Mouse (Mus musculus) liver, embryonic 14.5 days (tissue): ENCODE data around the gene Olfr1131. TPM values are rescaled to one million over a fixed set of nuclear protein-coding genes. Genes with fewer than 3 reads are reported as not detected.

Source experiments
- ATAC-seq: fragments of 200-750 bp; cut with Nextera tagmentation; 2 replicates; pipeline ENCODE4 v1.8.0; 2017; ENCODE audit warnings: moderate number of reproducible peaks, mild to moderate bottlenecking, moderate library complexity; ENCODE audit not compliant: insufficient read depth
- DNase-seq, 3 experiments: peaks; one replicate each; pipeline ENCODE4 v3.0.0-alpha.2; 2012 to 2013; ENCODE audit warnings: low read depth in 3 of 3, low spot score in 3 of 3
- H3K27ac ChIP-seq: fragments of 300-500 bp; sonication (generic); 2 replicates; pipeline ENCODE4 v1.5.1; 2014; ENCODE audit warnings: moderate library complexity, mild to moderate bottlenecking, control low read depth, inconsistent platforms
- H3K27me3 ChIP-seq: fragments of 300-500 bp; sonication (generic); 2 replicates; pipeline ENCODE4 v1.6.1; 2014; ENCODE audit warnings: mild to moderate bottlenecking, low read length, moderate library complexity; ENCODE audit not compliant: control insufficient read depth, insufficient read depth
- H3K36me3 ChIP-seq: fragments of 300-500 bp; sonication (generic); replicated peaks from 2 replicates; pipeline ENCODE4 v1.6.1; 2014; ENCODE audit warnings: low read depth; ENCODE audit not compliant: control insufficient read depth, insufficient read depth
- H3K4me1 ChIP-seq, 2 experiments: fragments of 200-500 bp in 1 of 2; fragments of 300-500 bp in 1 of 2; sonication (generic) in 1 of 2; replicated peaks; 2 replicates each; pipeline ENCODE4 v1.6.1; 2012 to 2014; ENCODE audit warnings: antibody characterized with exemption in 1 of 2, inconsistent platforms in 1 of 2, low read length in 1 of 2; ENCODE audit not compliant: control insufficient read depth in 2 of 2, insufficient read depth in 2 of 2
- H3K4me2 ChIP-seq: fragments of 300-500 bp; sonication (generic); 2 replicates; pipeline ENCODE4 v1.6.1; 2014; ENCODE audit warnings: low read depth, mild to moderate bottlenecking, control low read depth, moderate library complexity
- H3K4me3 ChIP-seq, 2 experiments: fragments of 200-500 bp in 1 of 2; fragments of 300-500 bp in 1 of 2; sonication (generic) in 1 of 2; 2 replicates each; pipeline ENCODE4 v1.5.1; 2012 to 2014; ENCODE audit warnings: low read depth in 2 of 2, low read length in 2 of 2, mild to moderate bottlenecking in 2 of 2, control low read depth in 1 of 2, inconsistent platforms in 1 of 2, moderate library complexity in 1 of 2; ENCODE audit not compliant: insufficient read depth in 1 of 2
- H3K9ac ChIP-seq: fragments of 300-500 bp; sonication (generic); replicated peaks from 2 replicates; pipeline ENCODE4 v1.6.1; 2014; ENCODE audit warnings: mild to moderate bottlenecking, control low read depth, moderate library complexity
- H3K9me3 ChIP-seq: fragments of 300-500 bp; sonication (generic); 2 replicates; pipeline ENCODE4 v1.6.1; 2016; ENCODE audit warnings: low read length, mixed read lengths; ENCODE audit not compliant: control insufficient read depth
- CTCF ChIP-seq: IDR thresholded peaks from 2 replicates; pipeline ENCODE4 v1.5.1; 2016; ENCODE audit warnings: antibody characterized with exemption, low read depth, control low read depth
- EP300 ChIP-seq: IDR thresholded peaks from 2 replicates; pipeline ENCODE4 v1.6.1; 2016; ENCODE audit warnings: antibody characterized with exemption, low read depth
- WGBS: fragments of 180-500 bp; shearing (Covaris S2); extraction: QIAGEN DNeasy Blood & Tissue Kit; methylation state at CpG from one replicate; pipeline ENCODE4 v1.1.7; 2014; ENCODE audit not compliant: insufficient replicate concordance; 5-methylcytosine and 5-hydroxymethylcytosine counted together
- polyA plus RNA-seq, 2 experiments: library from polyadenylated mRNA; depleted of rRNA in 1 of 2; stranded (reverse) in 1 of 2; unstranded in 1 of 2; fragments of >200 nt; fragmentation: Nextera tagmentation in 1 of 2; extraction: Ambion mirVana in 1 of 2; gene quantifications; 2 replicates each; pipeline versions ENCODE4 v1.2.1 to v1.2.3; 2012 to 2014

Gene Olfr1131
- polyA plus RNA-seq, 2 experiments = not detected

GRCm38 (mm10) chr2:87658360-87658759 lies 31.5 kb downstream of the Olfr1131 start, which contains the start of gene Olfr1134:
TSS of gene Olfr1134 (minus strand) at chr2:87658460.
- WGBS = 46% methylated on average over 2 of the region's 2 CpGs
- H3K4me1 ChIP-seq = no peaks in the 10 kb centered on the region
- no peak within 1 kb of the TSS for H3K4me2 ChIP-seq
- H3K9me3 ChIP-seq = no peaks in the 10 kb centered on the region
- H3K4me3 ChIP-seq = no peak within 1 kb of the TSS
- no peak within 1 kb of the TSS for H3K9ac ChIP-seq
- no peak for DNase-seq
- no peak for TF ChIP-seq CTCF
- TF ChIP-seq EP300 = no peak
- H3K36me3 ChIP-seq = no peaks in the 10 kb centered on the region
- ATAC-seq = no peak
- no peak within 1 kb of the TSS for H3K27ac ChIP-seq
- no peaks in the 10 kb centered on the region for H3K27me3 ChIP-seq

- Histone ChIP-seq H3K4me3 (no peak within 1 kb of the TSS), H3K9ac (no peak within 1 kb of the TSS), H3K4me2 (no peak within 1 kb of the TSS), H3K27ac (no peak within 1 kb of the TSS), H3K9me3 (no peaks in the 10 kb centered on the region), H3K4me1 (no peaks in the 10 kb centered on the region), H3K36me3 (no peaks in the 10 kb centered on the region), H3K27me3 (no peaks in the 10 kb centered on the region)
- WGBS = 5% methylated on average over 1 of the region's 1 CpGs
- DNase-seq = no peak
- ATAC-seq = no peak
- TF ChIP-seq EP300 = no peak
- no peak for TF ChIP-seq CTCF
Observed at GRCm38 (mm10) chr2:87673564-87673963, 46.7 kb downstream of the Olfr1131 start, which contains the start of gene Olfr1135. TSS of gene Olfr1135 (minus strand) at chr2:87673664.

Other genes starting within 250 kb of the Olfr1131 start
- gene Olfr1122, start 241.3 kb upstream of the Olfr1131 start, polyA plus RNA-seq (2012; rRNA removed) = not detected in 2 replicates
- gene Olfr1122, start 241.3 kb upstream of the Olfr1131 start, polyA plus RNA-seq (2014; fragmentation: Nextera tagmentation; extraction: Ambion mirVana) = not detected in 2 replicates
- gene Olfr1123, start 210.5 kb upstream of the Olfr1131 start, polyA plus RNA-seq (2012; rRNA removed) = not detected in 2 replicates
- gene Olfr1123, start 210.5 kb upstream of the Olfr1131 start, polyA plus RNA-seq (2014; fragmentation: Nextera tagmentation; extraction: Ambion mirVana) = not detected in 2 replicates
- not detected in 2 replicates for gene Olfr1124, start 196.8 kb upstream of the Olfr1131 start, polyA plus RNA-seq (2012; rRNA removed)
- gene Olfr1124, start 196.8 kb upstream of the Olfr1131 start, polyA plus RNA-seq (2014; fragmentation: Nextera tagmentation; extraction: Ambion mirVana) = not detected in 2 replicates
- not detected in 2 replicates for gene Olfr1126, start 173.1 kb upstream of the Olfr1131 start, polyA plus RNA-seq (2012; rRNA removed)
- gene Olfr1126, start 173.1 kb upstream of the Olfr1131 start, polyA plus RNA-seq (2014; fragmentation: Nextera tagmentation; extraction: Ambion mirVana) = not detected in 2 replicates
- not detected in 2 replicates for gene Pramel7, start 130.0 kb upstream of the Olfr1131 start, polyA plus RNA-seq (2012; rRNA removed)
- gene Pramel7, start 130.0 kb upstream of the Olfr1131 start, polyA plus RNA-seq (2014; fragmentation: Nextera tagmentation; extraction: Ambion mirVana) = not detected in 2 replicates
- not detected in 2 replicates for gene Pramel6, start 120.5 kb upstream of the Olfr1131 start, polyA plus RNA-seq (2012; rRNA removed)
- gene Pramel6, start 120.5 kb upstream of the Olfr1131 start, polyA plus RNA-seq (2014; fragmentation: Nextera tagmentation; extraction: Ambion mirVana) = not detected in 2 replicates
- gene Olfr153, start 95.3 kb upstream of the Olfr1131 start, polyA plus RNA-seq (2012; rRNA removed) = not detected in 2 replicates
- not detected in 2 replicates for gene Olfr153, start 95.3 kb upstream of the Olfr1131 start, polyA plus RNA-seq (2014; fragmentation: Nextera tagmentation; extraction: Ambion mirVana)
- not detected in 2 replicates for gene Olfr1128, start 81.6 kb upstream of the Olfr1131 start, polyA plus RNA-seq (2012; rRNA removed)
- not detected in 2 replicates for gene Olfr1128, start 81.6 kb upstream of the Olfr1131 start, polyA plus RNA-seq (2014; fragmentation: Nextera tagmentation; extraction: Ambion mirVana)
- gene Olfr1129, start 53.2 kb upstream of the Olfr1131 start, polyA plus RNA-seq (2012; rRNA removed) = not detected in 2 replicates
- gene Olfr1129, start 53.2 kb upstream of the Olfr1131 start, polyA plus RNA-seq (2014; fragmentation: Nextera tagmentation; extraction: Ambion mirVana) = not detected in 2 replicates
- not detected in 2 replicates for gene Olfr1130, start 20.9 kb upstream of the Olfr1131 start, polyA plus RNA-seq (2012; rRNA removed)
- gene Olfr1130, start 20.9 kb upstream of the Olfr1131 start, polyA plus RNA-seq (2014; fragmentation: Nextera tagmentation; extraction: Ambion mirVana) = not detected in 2 replicates
- gene Olfr1132, start 10.4 kb downstream of the Olfr1131 start, polyA plus RNA-seq (2012; rRNA removed) = not detected in 2 replicates
- not detected in 2 replicates for gene Olfr1132, start 10.4 kb downstream of the Olfr1131 start, polyA plus RNA-seq (2014; fragmentation: Nextera tagmentation; extraction: Ambion mirVana)
- not detected in 2 replicates for gene Olfr1133, start 20.3 kb downstream of the Olfr1131 start, polyA plus RNA-seq (2012; rRNA removed)
- not detected in 2 replicates for gene Olfr1133, start 20.3 kb downstream of the Olfr1131 start, polyA plus RNA-seq (2014; fragmentation: Nextera tagmentation; extraction: Ambion mirVana)
- not detected in 2 replicates for gene Olfr1134, start 31.4 kb downstream of the Olfr1131 start, polyA plus RNA-seq (2012; rRNA removed)
- gene Olfr1134, start 31.4 kb downstream of the Olfr1131 start, polyA plus RNA-seq (2014; fragmentation: Nextera tagmentation; extraction: Ambion mirVana) = not detected in 2 replicates
- gene Olfr1135, start 46.6 kb downstream of the Olfr1131 start, polyA plus RNA-seq (2012; rRNA removed) = not detected in 2 replicates
- gene Olfr1135, start 46.6 kb downstream of the Olfr1131 start, polyA plus RNA-seq (2014; fragmentation: Nextera tagmentation; extraction: Ambion mirVana) = not detected in 2 replicates
- gene Olfr1136, start 66.8 kb downstream of the Olfr1131 start, polyA plus RNA-seq (2012; rRNA removed) = not detected in 2 replicates
- gene Olfr1136, start 66.8 kb downstream of the Olfr1131 start, polyA plus RNA-seq (2014; fragmentation: Nextera tagmentation; extraction: Ambion mirVana) = not detected in 2 replicates
- gene Olfr1137, start 86.1 kb downstream of the Olfr1131 start, polyA plus RNA-seq (2012; rRNA removed) = not detected in 2 replicates
- gene Olfr1137, start 86.1 kb downstream of the Olfr1131 start, polyA plus RNA-seq (2014; fragmentation: Nextera tagmentation; extraction: Ambion mirVana) = not detected in 2 replicates
- gene Olfr1138, start 112.9 kb downstream of the Olfr1131 start, polyA plus RNA-seq (2012; rRNA removed) = not detected in 2 replicates
- not detected in 2 replicates for gene Olfr1138, start 112.9 kb downstream of the Olfr1131 start, polyA plus RNA-seq (2014; fragmentation: Nextera tagmentation; extraction: Ambion mirVana)
- not detected in 2 replicates for gene Olfr1140, start 116.6 kb downstream of the Olfr1131 start, polyA plus RNA-seq (2012; rRNA removed)
- not detected in 2 replicates for gene Olfr1140, start 116.6 kb downstream of the Olfr1131 start, polyA plus RNA-seq (2014; fragmentation: Nextera tagmentation; extraction: Ambion mirVana)
- not detected in 2 replicates for gene Olfr1141, start 126.9 kb downstream of the Olfr1131 start, polyA plus RNA-seq (2012; rRNA removed)
- not detected in 2 replicates for gene Olfr1141, start 126.9 kb downstream of the Olfr1131 start, polyA plus RNA-seq (2014; fragmentation: Nextera tagmentation; extraction: Ambion mirVana)
- gene Olfr152, start 152.4 kb downstream of the Olfr1131 start, polyA plus RNA-seq (2012; rRNA removed) = not detected in 2 replicates
- not detected in 2 replicates for gene Olfr152, start 152.4 kb downstream of the Olfr1131 start, polyA plus RNA-seq (2014; fragmentation: Nextera tagmentation; extraction: Ambion mirVana)
- not detected in 2 replicates for gene Olfr1143, start 173.5 kb downstream of the Olfr1131 start, polyA plus RNA-seq (2012; rRNA removed)
- not detected in 2 replicates for gene Olfr1143, start 173.5 kb downstream of the Olfr1131 start, polyA plus RNA-seq (2014; fragmentation: Nextera tagmentation; extraction: Ambion mirVana)
- gene Olfr1145, start 182.7 kb downstream of the Olfr1131 start, polyA plus RNA-seq (2012; rRNA removed) = not detected in 2 replicates
- not detected in 2 replicates for gene Olfr1145, start 182.7 kb downstream of the Olfr1131 start, polyA plus RNA-seq (2014; fragmentation: Nextera tagmentation; extraction: Ambion mirVana)
- gene Olfr1148, start 203.4 kb downstream of the Olfr1131 start, polyA plus RNA-seq (2012; rRNA removed) = not detected in 2 replicates
- gene Olfr1148, start 203.4 kb downstream of the Olfr1131 start, polyA plus RNA-seq (2014; fragmentation: Nextera tagmentation; extraction: Ambion mirVana) = not detected in 2 replicates
- gene Olfr1150-ps1, start 216.9 kb downstream of the Olfr1131 start, polyA plus RNA-seq (2012; rRNA removed) = not detected in 2 replicates
- not detected in 2 replicates for gene Olfr1150-ps1, start 216.9 kb downstream of the Olfr1131 start, polyA plus RNA-seq (2014; fragmentation: Nextera tagmentation; extraction: Ambion mirVana)
- gene Olfr1151, start 228.8 kb downstream of the Olfr1131 start, polyA plus RNA-seq (2012; rRNA removed) = not detected in 2 replicates
- gene Olfr1151, start 228.8 kb downstream of the Olfr1131 start, polyA plus RNA-seq (2014; fragmentation: Nextera tagmentation; extraction: Ambion mirVana) = not detected in 2 replicates
- gene Olfr1152, start 239.4 kb downstream of the Olfr1131 start, polyA plus RNA-seq (2012; rRNA removed) = not detected in 2 replicates
- gene Olfr1152, start 239.4 kb downstream of the Olfr1131 start, polyA plus RNA-seq (2014; fragmentation: Nextera tagmentation; extraction: Ambion mirVana) = not detected in 2 replicates